Mouse (Mus musculus): ENCODE measurements around the gene Gca. TPM values are rescaled to one million over a fixed set of nuclear protein-coding genes. Genes with fewer than 3 reads are reported as not detected.

Gca gene
- total RNA-seq, 2 experiments from 2014 or later = 12.0 to 22.8 TPM

DNA sequence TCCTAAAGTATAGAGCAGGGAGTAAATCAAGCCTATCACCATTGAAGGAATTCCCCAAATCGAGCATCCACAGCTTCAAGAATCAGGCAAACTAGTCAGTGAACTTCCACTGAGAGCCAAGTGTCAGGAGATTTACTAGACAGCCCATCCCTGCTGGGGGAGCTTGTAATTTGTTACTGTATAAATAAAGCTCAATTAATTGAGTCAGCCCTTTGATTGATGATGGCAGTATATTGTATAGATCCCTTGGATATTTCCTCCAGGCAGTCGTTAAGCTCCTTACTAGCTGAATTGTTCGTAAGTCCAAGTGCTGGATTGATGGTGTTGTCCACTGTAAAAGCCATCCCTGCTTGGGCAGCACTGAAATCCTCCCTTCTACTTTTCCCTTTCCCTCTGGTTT, 5.8 kb downstream of the Gca start:
- ATAC-seq (ENCODE audit: poor library complexity, severe bottlenecking) = no peak

GRCm38 (mm10) chr2:62670301-62670700, 6.2 kb downstream of the Gca start:
- ATAC-seq (ENCODE audit: poor library complexity, severe bottlenecking) = no peak

GRCm38 (mm10) chr2:62670767-62671166, 6.7 kb downstream of the Gca start:
- ATAC-seq (ENCODE audit: poor library complexity, severe bottlenecking) = no peak

DNA sequence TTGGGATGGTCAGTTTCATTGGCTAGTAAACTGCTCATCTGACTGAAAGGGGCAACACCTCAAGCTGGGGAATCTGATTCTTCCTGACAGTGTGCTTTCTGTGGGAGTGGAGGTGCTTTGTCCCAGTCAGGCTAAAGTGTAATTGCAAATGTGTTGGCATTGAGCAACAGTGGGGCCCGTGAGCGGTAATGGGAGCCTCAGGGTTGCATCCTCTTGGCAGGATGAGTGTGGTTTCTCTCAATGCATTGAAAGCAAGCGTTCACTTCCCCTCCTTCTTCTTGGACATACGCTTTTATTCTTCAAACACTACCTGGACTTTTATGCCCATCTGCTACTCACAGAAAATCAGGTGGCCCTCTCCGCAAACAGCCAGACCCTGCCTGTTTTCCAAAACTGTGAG, 8.7 kb downstream of the Gca start:
- ATAC-seq (ENCODE audit: poor library complexity, severe bottlenecking) = peak; percentile 94

DNA sequence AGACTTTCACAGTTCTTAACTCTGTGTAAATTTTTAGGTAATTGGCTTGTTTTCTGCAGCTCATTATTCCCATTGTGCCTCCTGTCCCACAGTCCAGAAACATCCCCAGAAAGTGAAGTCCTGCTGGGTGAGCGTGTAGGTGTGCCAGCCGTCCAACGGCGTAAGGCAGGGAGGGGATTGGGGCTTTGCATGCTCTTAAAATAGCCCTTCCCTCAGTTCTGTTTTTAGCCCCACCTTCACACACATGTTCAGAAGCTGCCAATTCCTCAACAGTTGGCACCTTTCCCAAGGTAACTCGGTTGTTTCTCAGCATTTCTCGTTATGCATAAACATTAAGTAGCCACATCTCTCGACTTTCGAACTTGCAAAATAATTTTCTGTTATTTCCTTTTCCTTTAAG, 17.6 kb downstream of the Gca start:
- no peak for ATAC-seq (ENCODE audit: poor library complexity, severe bottlenecking)

DNA sequence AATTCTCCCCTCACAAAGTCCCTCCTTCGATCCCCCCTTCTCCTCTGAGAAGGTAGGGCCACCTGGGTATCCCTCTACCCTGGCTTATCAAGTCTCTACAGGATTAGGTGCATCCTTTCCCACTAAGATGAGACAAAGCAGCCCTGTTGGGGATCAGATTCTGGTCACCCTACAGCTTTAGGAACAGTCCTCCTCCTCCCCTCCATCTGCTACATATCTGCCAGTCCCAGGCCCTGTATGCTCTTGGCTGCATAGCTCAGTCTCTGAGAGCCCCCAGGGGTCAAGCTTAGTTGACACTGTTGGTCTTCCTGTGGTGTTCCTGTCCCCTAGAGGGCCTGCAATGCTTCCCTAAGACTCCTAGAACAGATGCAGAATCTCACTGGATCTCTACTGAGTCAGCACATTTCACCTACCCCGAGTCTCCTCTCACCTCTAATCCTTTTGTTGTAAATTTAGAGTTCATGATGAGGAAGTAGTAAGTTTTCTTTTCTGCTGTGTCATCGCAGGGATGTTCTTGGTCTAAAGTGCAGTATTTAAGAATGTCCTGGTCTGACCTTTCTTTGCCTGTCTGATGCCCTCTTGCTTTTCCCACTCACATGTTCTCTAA, 21.0 kb downstream of the Gca start:
- ATAC-seq (ENCODE audit: poor library complexity, severe bottlenecking) = peak; percentile 87

- ATAC-seq (ENCODE audit: poor library complexity, severe bottlenecking) = no peak
These were observed 21.8 kb downstream of the Gca start for GRCm38 (mm10) chr2:62685934-62686333.

DNA sequence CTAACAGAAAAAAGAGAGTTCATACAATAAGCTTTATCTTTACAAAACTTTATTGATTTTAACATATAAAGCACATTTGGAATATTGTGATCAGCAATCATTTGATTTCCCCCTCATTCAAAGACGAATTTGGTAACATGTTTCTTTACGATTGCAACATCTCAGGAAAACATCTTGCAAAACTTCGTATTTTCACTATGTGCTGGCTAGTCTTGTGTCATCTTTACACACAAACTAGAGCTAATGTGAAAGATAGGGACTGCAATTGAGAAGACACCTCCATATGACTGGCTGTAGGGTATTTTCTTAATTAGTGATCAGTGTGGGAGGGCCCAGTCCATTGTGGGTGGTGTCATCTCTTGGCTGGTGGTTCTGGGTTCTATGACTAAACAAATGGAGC, 42.2 kb downstream of the Gca start:
- peak; percentile 83 for ATAC-seq (ENCODE audit: poor library complexity, severe bottlenecking)

GRCm38 (mm10) chr2:62709633-62710032, 45.5 kb downstream of the Gca start:
- no peak for ATAC-seq (ENCODE audit: poor library complexity, severe bottlenecking)

GRCm38 (mm10) chr2:62714362-62714761, 50.3 kb downstream of the Gca start:
- ATAC-seq (ENCODE audit: poor library complexity, severe bottlenecking) = peak; percentile 61

DNA sequence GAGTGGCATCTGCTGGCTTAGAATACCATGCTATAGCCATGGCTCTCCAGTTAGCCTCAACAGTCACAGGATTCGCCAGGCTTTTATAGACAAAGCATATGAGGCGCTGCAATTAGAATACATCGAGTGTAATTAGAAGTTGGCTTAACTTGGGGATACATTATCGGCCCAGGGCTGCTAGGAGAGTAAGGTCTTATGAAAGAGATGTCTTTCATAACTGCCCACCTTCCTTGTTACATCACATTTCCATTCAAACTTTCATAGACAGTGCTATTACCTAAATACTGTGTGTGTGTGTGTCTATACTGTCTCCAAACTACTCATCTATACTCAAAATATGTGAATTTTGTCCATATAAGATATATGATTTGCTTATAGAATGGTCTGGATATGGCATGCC, 51.2 kb downstream of the Gca start:
- peak; percentile 70 for ATAC-seq (ENCODE audit: poor library complexity, severe bottlenecking)

- ATAC-seq (ENCODE audit: poor library complexity, severe bottlenecking) = no peak
These were observed 53.2 kb downstream of the Gca start for GRCm38 (mm10) chr2:62717270-62717669.

DNA sequence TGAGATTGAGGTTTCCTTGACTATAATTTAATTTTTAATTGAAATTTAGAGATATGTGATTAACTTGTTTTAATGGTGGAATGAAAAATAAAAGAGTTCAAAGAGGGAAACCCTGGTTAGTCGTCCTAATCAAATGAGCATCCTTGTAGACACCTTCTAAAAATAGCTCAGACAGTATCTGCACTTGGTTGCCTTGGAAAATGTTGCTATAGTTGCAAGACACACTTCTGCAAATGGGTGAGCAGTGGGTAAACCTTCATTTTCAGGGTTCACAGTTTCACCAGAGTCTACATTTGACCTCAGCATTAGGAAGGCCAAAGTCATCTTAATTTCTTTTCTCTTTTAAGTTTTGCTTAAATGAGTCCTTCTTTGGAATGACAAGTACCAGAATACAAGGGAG, 54.3 kb downstream of the Gca start:
- ATAC-seq (ENCODE audit: poor library complexity, severe bottlenecking) = no peak

DNA sequence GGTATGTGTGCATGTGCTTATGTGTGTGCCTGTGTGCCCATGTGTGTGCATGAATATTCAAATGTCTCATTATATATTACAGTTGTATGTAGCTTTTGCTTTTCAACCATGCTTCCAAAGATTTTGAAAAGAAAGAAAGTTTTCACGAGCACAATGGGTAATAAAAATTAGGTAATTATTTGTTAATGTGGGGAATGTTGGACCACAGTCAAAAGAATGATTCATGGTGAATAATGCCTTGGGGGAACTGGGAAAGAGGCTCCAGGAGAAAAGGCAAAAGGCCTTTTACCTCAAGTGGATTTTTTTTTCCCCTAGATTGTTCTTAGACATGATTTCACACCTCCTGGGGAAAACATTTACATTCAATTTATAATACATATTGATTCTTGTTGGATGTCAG, 61.9 kb downstream of the Gca start:
- ATAC-seq (ENCODE audit: poor library complexity, severe bottlenecking) = no peak

DNA sequence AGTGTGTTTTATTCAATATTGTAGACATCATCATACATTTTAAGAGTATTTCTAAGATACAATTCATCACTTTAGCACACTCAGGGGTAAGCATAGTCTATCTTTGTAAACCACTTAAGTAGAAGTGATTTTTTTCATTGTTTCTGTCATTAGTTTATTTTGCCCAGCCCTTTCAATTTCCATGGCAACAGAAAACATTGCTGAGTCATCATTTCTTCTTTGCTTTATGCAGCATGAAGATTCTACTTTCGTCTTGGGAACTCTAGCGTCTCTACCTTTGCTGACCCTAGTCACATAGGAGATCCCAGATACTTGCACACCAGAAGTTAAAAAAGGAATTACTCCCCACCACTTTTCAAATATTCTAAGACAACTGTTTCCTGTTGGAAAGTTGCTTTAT, 63.6 kb downstream of the Gca start:
- ATAC-seq (ENCODE audit: poor library complexity, severe bottlenecking) = no peak

DNA sequence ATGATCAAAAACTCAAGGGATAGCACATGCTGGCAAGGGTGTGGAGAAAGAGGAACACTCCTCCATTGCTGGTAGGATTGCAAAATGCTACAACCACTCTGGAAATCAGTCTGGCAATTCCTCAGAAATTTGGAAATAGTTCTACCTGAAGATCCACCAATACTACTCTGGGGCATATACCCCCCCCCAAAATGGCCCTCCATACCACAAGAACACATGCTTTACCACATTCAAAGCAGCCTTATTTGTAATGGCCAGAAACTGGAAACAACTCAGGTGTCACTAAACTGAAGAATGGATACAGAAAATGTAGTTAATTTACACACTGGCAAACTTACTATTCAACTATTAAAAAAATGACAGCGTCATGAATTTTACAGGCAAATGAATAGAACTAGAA, 66.6 kb downstream of the Gca start:
- no peak for ATAC-seq (ENCODE audit: poor library complexity, severe bottlenecking)

DNA sequence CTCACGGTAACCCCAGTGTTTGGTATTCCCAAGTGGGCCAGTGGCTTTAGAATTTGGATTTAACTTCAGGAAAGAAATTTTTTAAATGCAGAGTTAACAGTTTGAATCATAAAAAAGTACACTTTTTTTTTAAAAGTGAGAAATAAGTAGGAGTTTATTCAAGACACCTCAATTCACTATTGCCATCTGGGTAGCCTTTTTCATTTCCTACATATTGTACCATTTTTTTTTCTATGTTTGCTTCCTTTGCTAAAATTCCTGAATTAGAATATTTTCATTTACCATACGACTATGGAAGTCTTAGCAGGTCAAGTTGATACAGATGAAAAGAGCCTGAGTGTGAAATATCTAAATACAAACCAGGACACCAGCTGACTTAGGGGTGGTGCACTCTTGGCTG, 79.0 kb downstream of the Gca start:
- ATAC-seq (ENCODE audit: poor library complexity, severe bottlenecking) = no peak

Other genes with a start within 250 kb of the Gca start
- not detected in 2 replicates for gene Gcg, start 180.6 kb upstream of the Gca start, total RNA-seq (2015)
- gene Gcg, start 180.6 kb upstream of the Gca start, total RNA-seq (2017) = not detected in 2 replicates
- 1.9 and 3.4 TPM in 2 replicates for gene Fap, start 90.2 kb upstream of the Gca start, total RNA-seq (2015)
- 0.33 and 1.1 TPM in 2 replicates for gene Fap, start 90.2 kb upstream of the Gca start, total RNA-seq (2017)
- gene Ifih1, start 18.0 kb upstream of the Gca start, total RNA-seq (2015) = 20.2 and 23.3 TPM in 2 replicates
- gene Ifih1, start 18.0 kb upstream of the Gca start, total RNA-seq (2017) = 24.7 and 27.7 TPM in 2 replicates